Mouse (Mus musculus) limb, embryonic 10.5 days (tissue): ENCODE data around the gene Psmb4. TPM values are rescaled to one million over a fixed set of nuclear protein-coding genes. Genes with fewer than 3 reads are reported as not detected.
"Not testable (repeated sequence)": the region's sequence is repeated elsewhere in the genome, so short reads cannot be mapped to it uniquely, and the experiment has no call there.

ENCODE experiments used
- DNase-seq: peaks from one replicate; pipeline ENCODE4 v3.0.0-alpha.2; 2017; ENCODE audit warnings: low spot score
- H3K27ac ChIP-seq: fragments of 300-500 bp; sonication (generic); 2 replicates; pipeline ENCODE4 v1.5.1; 2016; ENCODE audit warnings: mild to moderate bottlenecking
- H3K27me3 ChIP-seq: fragments of 300-500 bp; sonication (generic); 2 replicates; pipeline ENCODE4 v1.6.1; 2016; ENCODE audit warnings: low read depth, mild to moderate bottlenecking; ENCODE audit not compliant: poor library complexity, severe bottlenecking
- H3K36me3 ChIP-seq: fragments of 300-500 bp; sonication (generic); 2 replicates; pipeline ENCODE4 v1.6.1; 2016; ENCODE audit warnings: mild to moderate bottlenecking, moderate library complexity
- H3K4me1 ChIP-seq: fragments of 300-500 bp; sonication (generic); 2 replicates; pipeline ENCODE4 v1.6.1; 2016
- H3K4me3 ChIP-seq: fragments of 300-500 bp; sonication (generic); 2 replicates; pipeline ENCODE4 v1.5.1; 2016; ENCODE audit warnings: mild to moderate bottlenecking, moderate library complexity
- H3K9me3 ChIP-seq: fragments of 300-500 bp; sonication (generic); replicated peaks from 2 replicates; pipeline ENCODE4 v1.6.1; 2016; ENCODE audit warnings: mild to moderate bottlenecking
- WGBS: fragments of 180-500 bp; shearing (Covaris S2); methylation state at CpG from one replicate; pipeline ENCODE4 v1.1.7; 2016; 5-methylcytosine and 5-hydroxymethylcytosine counted together
- polyA plus RNA-seq: library from polyadenylated mRNA; unstranded; fragments of >200 nt; fragmentation: Nextera tagmentation; extraction: Ambion mirVana; gene quantifications from 2 replicates; pipeline ENCODE4 v1.2.1, GENCODE M21; 2016

Psmb4 gene
- polyA plus RNA-seq, result 364 and 392 TPM in 2 replicates

- Histone ChIP-seq H3K4me1 (peaks cover 17% of the 10 kb centered on the region), H3K4me3 (peak within 1 kb of the TSS; percentile 99), H3K9me3 (no peaks in the 10 kb centered on the region), H3K36me3 (peaks cover 43% of the 10 kb centered on the region), H3K27ac (peak within 1 kb of the TSS; percentile 92), H3K27me3 (no peaks in the 10 kb centered on the region)
- peak; percentile 94 for DNase-seq
- 2% methylated on average over 61 of the region's 61 CpGs for WGBS
These were observed at the start of gene Psmb4 for GRCm38 (mm10) chr3:94886316-94887224. Psmb4 (minus strand) TSS chr3:94886961.

GRCm38 (mm10) chr3:94936147-94936546, 49.4 kb upstream of the Psmb4 start:
- H3K27me3 ChIP-seq, H3K9me3 ChIP-seq, DNase-seq, H3K27ac ChIP-seq, H3K36me3 ChIP-seq, H3K4me3 ChIP-seq: not testable (repeated sequence)
- peaks cover 18% of the 10 kb centered on the region for H3K4me1 ChIP-seq
- WGBS, result 86% methylated on average over 5 of the region's 5 CpGs

- not testable (repeated sequence) for H3K36me3 ChIP-seq, H3K27ac ChIP-seq, H3K9me3 ChIP-seq, DNase-seq, H3K4me3 ChIP-seq, H3K27me3 ChIP-seq
- H3K4me1 ChIP-seq, result peaks cover 19% of the 10 kb centered on the region
- WGBS, result 91% methylated on average over 3 of the region's 3 CpGs
These were observed 48.6 kb upstream of the Psmb4 start for GRCm38 (mm10) chr3:94935332-94935731.

GRCm38 (mm10) chr3:94934564-94934963, 47.8 kb upstream of the Psmb4 start:
- not testable (repeated sequence) for H3K27ac ChIP-seq, H3K27me3 ChIP-seq, H3K4me3 ChIP-seq, H3K36me3 ChIP-seq, H3K9me3 ChIP-seq, DNase-seq
- H3K4me1 ChIP-seq, result peaks cover 16% of the 10 kb centered on the region
- 96% methylated on average over 3 of the region's 3 CpGs for WGBS

- not testable (repeated sequence) for H3K27ac ChIP-seq, DNase-seq, H3K36me3 ChIP-seq, H3K9me3 ChIP-seq, H3K27me3 ChIP-seq, H3K4me3 ChIP-seq
- 100% methylated on average over 1 of the region's 2 CpGs for WGBS
- H3K4me1 ChIP-seq, result peaks cover 16% of the 10 kb centered on the region
These were observed 46.8 kb upstream of the Psmb4 start for GRCm38 (mm10) chr3:94933604-94934003.

- Histone ChIP-seq H3K27me3 (no peaks in the 10 kb centered on the region), H3K27ac (peak within 1 kb of the TSS; percentile 50), H3K36me3 (no peaks in the 10 kb centered on the region), H3K4me3 (peak within 1 kb of the TSS; percentile 29), H3K9me3 (no peaks in the 10 kb centered on the region), H3K4me1 (peaks cover 16% of the 10 kb centered on the region)
- DNase-seq, result peak; percentile 66
- 31% methylated on average over 16 of the region's 16 CpGs for WGBS
These were observed 46.2 kb upstream of the Psmb4 start, which contains the start of gene Selenbp1 for GRCm38 (mm10) chr3:94932809-94933564. Selenbp1 (plus strand) TSS chr3:94933056.

GRCm38 (mm10) chr3:94932279-94932678, 45.5 kb upstream of the Psmb4 start:
- Histone ChIP-seq H3K27ac (peak overlapping the region; percentile 50; the same call in 1 of the 2 replicates), H3K4me1 (peaks cover 16% of the 10 kb centered on the region)
- WGBS, result 77% methylated on average over 2 of the region's 2 CpGs
- H3K36me3 ChIP-seq, DNase-seq, H3K9me3 ChIP-seq, H3K27me3 ChIP-seq, H3K4me3 ChIP-seq: not testable (repeated sequence)

- DNase-seq, H3K27ac ChIP-seq, H3K9me3 ChIP-seq, H3K27me3 ChIP-seq, H3K36me3 ChIP-seq, H3K4me3 ChIP-seq: not testable (repeated sequence)
- WGBS, result 76% methylated on average over 10 of the region's 10 CpGs
- H3K4me1 ChIP-seq, result peaks cover 16% of the 10 kb centered on the region
These were observed 44.8 kb upstream of the Psmb4 start for GRCm38 (mm10) chr3:94931427-94932082.

- H3K27ac ChIP-seq, H3K36me3 ChIP-seq, H3K4me3 ChIP-seq, DNase-seq, H3K27me3 ChIP-seq, H3K9me3 ChIP-seq: not testable (repeated sequence)
- peaks cover 16% of the 10 kb centered on the region for H3K4me1 ChIP-seq
- 37% methylated on average over 7 of the region's 7 CpGs for WGBS
These were observed 43.9 kb upstream of the Psmb4 start for GRCm38 (mm10) chr3:94930386-94931266.

- 96% methylated on average over 4 of the region's 4 CpGs for WGBS
- not testable (repeated sequence) for H3K27ac ChIP-seq, DNase-seq, H3K4me3 ChIP-seq, H3K9me3 ChIP-seq, H3K36me3 ChIP-seq, H3K27me3 ChIP-seq
- H3K4me1 ChIP-seq, result peaks cover 16% of the 10 kb centered on the region
These were observed 42.2 kb upstream of the Psmb4 start for GRCm38 (mm10) chr3:94928979-94929378.

GRCm38 (mm10) chr3:94926301-94926736, 39.6 kb upstream of the Psmb4 start:
- H3K27ac ChIP-seq, H3K36me3 ChIP-seq, H3K4me1 ChIP-seq, H3K27me3 ChIP-seq, DNase-seq, H3K9me3 ChIP-seq, H3K4me3 ChIP-seq: not testable (repeated sequence)
- 52% methylated on average over 4 of the region's 4 CpGs for WGBS

GRCm38 (mm10) chr3:94924688-94925087, 37.9 kb upstream of the Psmb4 start:
- Histone ChIP-seq H3K27me3 (0 out of 2 replicates have a peak, but pooled peaks cover 2% of the 10 kb centered on the region), H3K4me3 (no peak overlapping the region), H3K4me1 (no peaks in the 10 kb centered on the region), H3K9me3 (no peaks in the 10 kb centered on the region), H3K27ac (no peak overlapping the region), H3K36me3 (no peaks in the 10 kb centered on the region)
- 54% methylated on average over 8 of the region's 8 CpGs for WGBS
- no peak for DNase-seq
